Mouse (Mus musculus) gonadal fat pad, adult 2 months (tissue): ENCODE measurements at regions not wholly inside any gene's neighbourhood (a gene's known extent, or its start where the extent isn't known, plus 50 kb on each side); places are given as distances from the start of the nearest gene placed in this dataset.

ENCODE experiments used
- DNase-seq: peaks from one replicate; pipeline ENCODE4 v3.0.0-alpha.2; 2012; ENCODE audit warnings: low read depth

DNA sequence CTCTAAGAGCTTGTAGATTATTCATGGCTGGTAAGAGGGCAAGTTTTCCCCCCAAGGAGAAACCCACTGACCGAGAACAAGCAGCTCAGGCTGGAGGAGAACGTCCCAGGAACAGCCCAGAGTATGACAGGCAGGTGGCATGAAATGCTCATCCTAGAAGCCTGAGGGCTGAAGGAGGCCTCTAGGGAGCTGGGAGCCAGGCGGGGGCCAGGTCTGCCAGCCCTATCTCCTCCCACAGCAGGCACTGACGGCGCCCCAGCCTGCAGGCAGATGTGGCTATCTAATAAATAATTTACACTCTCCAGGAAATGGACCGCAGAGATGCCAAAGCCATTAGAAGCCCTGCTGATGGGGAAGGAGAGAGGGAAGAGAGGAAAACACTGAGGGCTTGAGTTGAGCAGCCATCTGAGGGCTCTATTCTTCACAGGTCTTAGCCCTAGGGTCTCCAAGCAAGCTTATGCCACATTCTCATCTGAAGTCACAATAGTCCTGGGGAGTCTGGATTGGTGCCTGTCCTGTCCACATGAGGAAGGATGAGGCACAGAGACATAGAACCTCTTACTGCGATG, 176.1 kb downstream of the Mycn start:
- DNase-seq = no peak

DNA sequence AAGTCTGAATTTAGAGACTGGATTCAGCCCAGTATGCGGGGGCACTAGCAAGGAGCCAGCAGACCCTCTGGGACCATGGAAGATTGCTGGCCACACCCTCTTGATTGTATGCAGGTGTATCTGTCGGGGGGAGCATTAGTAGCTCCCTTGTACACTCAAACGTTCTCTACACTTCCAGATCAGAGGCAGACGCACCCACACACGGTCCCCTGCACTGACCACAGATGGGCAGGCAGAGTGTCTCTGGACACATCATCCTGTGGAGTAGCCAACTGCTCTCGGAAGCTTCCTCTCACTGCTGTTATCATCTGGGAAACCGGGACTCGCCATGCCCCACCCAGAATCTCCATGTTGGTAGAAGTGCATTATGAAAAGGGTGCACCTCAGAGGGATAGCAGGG, 176.7 kb downstream of the Mycn start:
- no peak for DNase-seq

DNA sequence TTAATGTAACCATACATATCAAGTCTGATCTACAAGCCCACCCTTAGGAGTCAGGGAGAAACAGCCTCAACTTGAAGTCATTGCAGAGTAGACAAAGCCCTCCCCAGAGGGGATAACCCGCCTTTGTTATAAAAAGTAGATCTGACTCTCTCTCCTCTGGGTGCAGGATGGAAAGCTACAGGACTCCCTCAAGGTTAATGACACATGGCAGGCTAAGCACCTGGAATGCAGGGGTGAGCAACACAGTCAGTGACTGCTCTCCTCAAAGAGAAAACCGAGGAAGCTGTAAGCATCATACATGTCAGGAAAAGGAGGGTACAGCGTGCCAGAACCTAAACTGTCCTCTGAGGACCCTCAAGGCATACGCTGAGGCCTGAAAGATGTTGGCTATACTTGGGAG, 177.1 kb downstream of the Mycn start:
- no peak for DNase-seq

DNA sequence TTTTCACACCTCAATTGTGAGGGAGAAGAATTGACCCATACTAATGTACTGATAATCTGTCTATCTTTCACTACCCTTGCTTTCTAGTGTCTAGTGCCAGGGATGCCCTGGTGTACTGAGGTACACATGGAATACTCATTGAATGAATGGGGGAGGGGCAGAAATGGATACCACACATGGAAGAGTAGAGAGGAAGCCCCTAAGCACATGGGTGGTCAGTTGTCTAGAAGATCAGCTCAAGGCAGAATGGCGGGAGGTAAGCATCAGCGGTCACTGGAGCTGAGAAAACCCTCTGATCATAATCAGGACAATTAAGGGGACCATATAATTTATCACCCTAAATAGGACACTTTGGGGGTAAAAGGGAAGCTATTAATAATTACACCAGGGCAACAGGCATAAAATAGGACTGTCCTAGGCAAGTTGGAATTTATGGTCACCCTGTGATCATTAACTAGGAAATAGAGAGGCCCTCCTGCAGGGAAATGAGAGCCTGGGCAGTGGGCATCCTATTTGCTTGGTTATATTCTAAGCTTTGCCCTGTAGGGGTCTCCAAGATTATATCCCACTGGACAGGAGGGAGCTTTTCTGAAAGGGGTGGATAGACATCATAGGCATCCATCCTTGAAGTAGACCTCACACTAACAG, 185.3 kb downstream of the Mycn start:
- DNase-seq = no peak

DNA sequence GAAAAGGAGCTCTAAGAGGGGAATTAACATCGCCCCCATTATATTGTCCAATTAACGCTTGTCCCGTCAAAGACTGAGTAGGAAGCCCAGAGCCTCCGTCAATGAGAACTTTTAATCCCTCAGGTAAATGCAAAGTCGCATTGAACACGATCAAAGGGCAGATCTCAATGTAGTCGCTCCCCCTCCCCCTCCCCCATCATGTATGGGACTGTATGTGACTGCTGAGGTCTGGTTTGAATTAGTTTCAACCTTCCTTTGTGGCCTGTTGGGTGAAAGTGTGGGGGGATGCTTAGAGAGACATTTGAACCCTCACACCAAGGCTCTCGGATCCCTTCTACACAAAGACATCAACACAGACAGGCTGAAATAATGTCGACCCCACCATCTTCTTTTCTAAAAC, 187.9 kb downstream of the Mycn start:
- no peak for DNase-seq

DNA sequence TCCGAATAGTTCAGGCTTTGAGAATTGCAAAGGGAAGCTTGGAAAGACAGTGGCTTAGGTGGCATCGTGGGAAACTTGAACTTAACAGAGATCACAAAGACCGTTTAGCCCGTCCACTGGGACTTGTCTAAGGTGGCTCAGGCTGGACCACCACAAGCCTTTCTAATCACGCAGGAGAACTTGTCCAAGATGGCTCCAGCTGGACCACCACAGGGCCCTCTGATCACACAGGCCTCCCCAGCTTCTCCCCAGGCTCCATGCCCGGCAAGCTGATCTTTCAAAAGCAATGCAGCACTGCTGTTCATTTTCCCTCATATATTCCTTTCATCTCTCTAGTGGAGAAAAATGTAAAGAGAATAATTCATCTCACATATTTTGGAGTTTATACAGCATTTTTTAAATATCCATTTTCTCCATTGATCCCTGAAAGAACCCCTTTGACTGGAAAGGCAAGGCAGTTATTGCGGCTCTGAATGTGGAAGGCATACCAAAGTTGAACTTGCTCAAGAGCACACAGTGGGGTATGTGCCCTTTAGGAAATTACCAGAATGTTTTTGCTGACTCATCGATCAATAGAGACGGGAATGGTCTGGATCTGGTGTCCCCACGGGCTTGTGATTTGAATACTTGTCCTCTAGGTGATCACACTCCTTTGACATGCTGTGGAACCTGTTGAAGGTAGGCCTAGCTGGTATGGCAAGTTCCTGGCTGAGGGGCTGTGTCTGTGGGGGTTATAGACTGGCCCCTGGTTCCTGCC, 189.9 kb downstream of the Mycn start:
- DNase-seq = no peak

DNA sequence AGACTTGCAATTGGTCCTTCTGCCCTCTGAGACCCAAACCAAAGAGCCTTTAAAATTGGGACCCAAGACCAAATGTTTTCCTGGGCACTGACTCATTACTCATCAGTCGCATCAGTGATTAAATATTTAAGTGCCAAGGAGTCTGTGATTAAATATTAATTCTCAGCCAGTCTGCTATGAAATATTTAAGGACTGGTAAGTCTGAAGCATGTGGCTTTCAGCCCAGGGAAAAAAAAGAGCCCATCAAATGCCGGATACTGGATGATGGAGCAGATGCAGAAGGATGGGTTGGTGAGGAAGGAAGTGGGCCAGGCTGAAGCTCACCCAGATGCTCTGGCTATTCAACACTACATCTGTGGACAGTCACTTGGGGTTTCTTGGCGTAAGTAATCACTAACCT, 192.0 kb downstream of the Mycn start:
- DNase-seq = no peak

DNA sequence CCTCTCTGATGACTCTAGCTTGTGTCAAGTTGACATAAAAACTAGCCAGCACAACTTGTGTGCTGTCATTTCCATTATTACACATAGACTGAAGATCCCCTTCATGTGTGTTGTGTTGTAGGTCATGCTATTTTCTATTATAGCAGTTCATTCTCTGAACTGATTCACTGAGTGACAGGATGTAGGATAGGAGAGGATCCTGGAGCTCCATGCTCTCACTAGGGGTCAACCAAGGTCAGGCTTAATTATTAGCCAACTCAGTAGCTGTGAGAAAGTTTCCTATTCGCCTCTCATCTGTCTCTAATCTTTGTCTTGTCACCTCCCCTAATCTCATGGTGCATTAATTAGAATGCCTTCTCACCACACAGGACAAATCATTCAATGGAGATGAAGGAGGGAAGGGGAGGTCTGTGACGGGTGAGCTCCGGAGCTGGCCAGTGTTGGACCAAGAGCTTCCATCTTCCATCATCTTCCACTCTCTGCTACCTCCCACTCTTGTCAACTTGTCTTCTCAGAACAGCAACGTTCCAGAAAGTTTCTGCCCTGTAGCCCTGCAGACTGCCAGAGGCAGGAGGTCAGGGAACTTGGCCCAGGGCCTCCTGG, 194.8 kb downstream of the Mycn start:
- DNase-seq = no peak

DNA sequence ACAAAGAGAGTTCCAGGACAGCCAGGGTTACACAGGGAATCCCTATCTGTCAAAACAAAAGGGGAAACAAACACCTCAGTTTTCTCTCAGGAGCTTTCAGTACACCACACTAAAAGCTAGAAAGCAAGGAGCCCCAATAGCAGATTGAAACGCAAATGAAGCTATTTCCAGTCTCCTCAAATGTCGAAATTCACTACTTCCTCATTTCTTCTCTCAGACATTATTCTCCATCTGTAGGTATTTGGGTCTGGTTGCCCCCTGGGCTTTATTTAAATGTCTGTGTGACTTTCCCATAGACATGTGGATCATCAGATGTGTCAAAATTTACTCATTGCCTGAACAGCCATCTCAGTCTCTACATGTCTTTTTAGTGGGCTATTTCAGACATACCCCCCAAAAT, 197.2 kb downstream of the Mycn start:
- DNase-seq = no peak

DNA sequence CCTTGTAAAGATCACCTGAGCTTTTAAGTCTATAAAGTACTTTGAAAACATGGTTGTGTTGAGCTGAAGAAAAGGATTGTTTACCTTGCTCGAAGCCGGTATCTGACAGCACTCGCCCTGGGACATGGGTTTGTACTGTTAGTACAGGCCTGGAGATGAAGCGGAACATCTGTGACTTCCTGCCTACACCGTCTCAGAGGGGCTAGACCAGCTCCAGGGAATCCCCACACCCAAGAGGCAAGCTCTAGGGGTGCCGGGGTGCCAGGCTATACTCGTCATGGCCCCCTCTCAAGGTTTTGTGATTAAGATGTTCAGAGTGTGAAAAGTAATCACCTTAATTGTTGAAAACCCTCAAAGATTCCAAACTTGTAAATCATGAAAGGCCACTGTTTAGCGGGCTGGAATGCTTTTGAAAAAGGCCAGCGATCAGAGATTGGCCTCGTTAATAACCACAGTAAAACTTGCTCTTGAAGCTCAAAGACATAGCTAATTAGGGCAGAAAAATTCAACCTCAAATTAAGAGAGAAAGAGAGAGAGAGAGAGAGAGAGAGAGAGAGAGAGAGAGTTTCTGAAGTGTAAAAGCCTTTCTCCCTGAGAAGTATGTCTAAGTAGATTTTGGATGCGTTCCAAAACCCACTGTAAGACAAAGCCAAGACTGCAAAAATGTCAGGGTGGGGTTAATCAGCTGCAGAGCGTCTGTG, 202.9 kb downstream of the Mycn start:
- DNase-seq = no peak

DNA sequence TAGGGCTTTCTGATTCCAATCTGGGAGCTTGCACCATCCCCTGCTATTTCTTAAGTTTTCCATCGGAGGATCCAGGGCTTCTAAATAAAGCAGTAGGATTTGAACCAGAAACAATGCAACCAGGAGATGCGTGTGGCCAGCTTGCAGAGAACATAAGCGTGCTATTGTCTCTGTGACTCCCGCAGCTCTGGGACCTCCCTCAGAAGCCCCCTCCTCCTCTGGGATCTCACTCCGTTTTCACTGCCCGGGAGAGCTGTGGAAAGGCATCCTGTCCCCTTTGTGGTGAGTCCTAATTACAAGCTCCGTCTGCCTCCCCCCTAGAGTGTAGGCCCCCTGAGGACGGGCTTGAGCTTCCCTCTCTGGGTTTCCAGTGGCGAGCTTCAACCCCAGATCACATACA, 215.9 kb downstream of the Mycn start:
- DNase-seq = no peak

DNA sequence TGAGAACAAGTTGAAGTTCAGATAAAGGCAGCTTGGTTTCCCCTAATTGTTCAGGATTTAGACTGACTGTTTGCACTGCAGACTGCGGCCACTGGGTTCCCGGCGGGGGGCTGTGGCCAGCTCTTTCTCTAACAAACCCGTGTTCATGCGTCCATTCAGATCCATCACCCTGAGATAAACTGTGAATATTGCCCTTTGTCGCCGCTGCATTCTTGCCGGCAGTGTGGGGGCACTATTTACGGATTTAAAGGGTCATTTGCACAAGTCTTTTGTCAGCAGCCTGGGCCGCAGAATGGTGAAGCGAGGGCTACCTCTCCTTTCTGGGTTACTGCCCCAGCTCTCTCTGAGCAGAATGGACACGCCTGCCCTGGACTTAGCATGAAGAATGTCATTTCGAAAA, 216.6 kb downstream of the Mycn start:
- DNase-seq = no peak

DNA sequence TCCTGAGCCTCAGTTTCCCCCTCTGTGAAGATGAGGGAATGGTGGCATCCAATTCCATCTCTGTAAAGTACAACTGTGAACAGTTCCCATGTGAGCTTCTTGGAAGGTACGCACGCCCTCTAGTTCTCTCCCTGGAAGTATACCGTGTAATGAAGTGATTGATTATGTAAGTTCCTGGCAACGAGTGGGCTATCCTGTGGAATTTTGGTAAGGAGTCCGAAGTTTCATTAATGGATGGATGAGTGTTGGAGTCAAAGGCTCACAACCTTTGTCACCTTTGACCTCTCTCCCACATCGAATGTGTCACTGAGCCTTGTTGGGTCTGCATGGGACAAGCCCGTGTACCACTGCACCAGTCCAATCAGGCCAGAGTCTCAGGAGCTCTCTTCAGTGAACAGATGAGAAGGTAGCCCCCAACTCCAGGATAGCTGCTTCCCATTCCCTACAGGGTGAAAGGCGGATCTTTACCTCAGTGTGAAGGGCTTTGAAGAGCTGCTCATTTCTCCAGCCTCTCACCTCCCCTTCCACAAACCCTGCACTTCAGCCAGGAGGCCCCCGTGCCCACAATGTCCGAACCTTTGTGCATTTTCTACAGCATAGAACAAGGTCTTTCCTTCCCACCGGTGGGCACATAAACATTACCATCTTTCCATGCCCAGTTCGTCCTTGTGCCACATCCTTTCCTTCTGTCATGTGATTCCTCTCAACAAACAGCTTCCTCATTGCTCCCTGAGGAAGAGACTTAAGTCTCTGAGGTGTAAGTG, 217.8 kb downstream of the Mycn start:
- no peak for DNase-seq

DNA sequence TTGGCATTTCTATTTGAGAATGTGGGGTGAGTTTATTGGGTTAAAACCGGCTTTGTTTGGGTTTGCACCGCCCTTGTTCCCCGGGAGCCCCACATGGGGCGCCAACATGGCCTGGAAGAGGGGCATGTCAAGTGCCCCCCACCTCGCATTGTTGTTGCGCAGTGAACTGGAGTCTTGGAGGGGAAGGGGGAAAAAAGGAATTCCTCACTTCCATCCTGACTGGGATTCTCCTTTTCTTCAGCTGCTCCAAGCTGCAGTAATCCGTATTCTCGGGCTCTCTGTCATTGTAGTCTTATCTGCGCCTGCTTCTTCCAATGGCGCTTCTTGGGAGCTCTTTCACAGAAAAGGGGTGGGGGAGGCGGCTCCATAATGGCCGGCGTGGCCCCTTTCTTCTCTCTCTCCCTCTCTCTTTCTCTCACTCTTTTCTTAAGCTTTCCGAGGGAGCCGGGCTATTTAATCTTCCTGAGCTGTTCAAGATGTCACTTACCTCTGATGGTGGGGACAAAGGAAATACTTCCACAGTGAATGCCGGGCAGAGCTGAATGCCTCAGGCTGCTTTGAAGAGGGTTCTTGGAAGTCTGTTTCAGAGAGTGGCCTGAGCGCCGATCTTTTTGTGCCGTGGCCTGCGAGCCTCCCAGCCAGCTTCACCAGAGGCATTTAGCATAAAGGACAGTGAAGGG, 218.6 kb downstream of the Mycn start:
- DNase-seq = no peak

DNA sequence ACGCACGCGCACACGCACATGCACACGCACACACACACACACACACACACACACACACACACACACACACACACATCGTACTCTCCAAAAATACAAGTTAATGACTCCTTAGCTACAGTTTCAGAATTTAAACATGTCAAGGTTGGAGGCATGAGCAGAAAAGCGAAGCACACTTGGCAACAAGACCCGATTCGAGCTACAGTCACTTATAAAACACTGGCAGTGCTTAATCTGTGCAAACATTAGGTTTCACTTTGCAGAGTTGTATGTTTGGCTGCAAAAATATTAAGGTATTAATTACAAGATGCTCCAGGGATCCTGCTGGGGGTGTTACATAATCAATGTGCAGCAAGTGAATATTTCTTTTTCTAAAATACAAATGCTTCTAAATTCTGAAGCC, 225.0 kb downstream of the Mycn start:
- DNase-seq = no peak

DNA sequence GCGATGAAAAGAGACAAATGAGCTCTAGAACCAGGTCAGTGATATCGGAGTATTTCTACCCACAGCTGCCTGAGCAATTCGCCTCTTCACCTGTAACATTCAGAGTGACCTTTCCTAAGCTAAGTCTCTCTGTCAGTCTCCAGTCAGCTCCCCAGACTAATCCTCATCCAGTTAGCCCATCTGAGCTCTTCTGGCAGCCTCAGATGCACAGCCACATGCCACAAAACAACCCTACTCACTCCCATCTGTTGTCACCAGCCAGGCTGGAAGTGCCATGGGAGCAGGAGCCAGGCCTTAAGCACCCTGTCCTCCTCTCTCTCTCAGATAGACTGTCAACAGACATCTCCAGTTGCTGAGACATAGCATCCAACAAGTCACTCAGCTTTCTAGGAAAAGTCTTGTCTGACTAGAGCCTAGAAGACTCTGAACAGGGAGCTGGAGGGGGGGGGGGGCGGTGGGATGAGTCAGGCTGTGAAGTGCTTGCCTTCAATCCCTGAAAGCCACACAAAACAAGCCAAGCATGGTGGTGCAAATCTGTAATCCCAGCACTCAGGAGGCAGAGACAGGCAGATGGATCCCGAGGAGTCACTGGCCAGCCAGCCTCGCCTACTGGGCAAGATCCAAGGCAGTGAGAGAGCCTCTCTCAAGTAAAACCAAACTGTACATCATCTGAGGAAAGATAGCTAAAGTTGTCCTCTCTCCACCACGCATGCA, 225.6 kb downstream of the Mycn start:
- DNase-seq = no peak

DNA sequence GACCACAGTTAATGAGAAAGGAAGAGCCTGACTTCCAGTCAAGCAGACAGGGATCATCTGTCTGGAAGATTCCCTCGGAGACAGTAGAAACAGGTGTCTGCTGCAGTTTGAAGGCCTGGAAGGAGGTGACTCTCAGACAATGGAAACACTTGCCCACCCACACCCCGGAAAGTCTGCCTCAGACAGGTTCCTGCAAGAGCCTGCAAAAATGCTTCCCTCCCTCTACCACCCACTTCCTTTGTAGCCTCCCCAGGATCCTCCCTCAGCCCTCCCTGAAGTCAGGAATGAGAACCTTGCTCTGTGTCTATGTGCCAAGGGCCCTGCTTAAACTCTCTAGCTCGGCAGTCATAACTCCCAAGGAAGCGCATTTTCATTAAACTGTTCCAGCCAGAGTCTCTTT, 226.2 kb downstream of the Mycn start:
- DNase-seq = peak; percentile 14

DNA sequence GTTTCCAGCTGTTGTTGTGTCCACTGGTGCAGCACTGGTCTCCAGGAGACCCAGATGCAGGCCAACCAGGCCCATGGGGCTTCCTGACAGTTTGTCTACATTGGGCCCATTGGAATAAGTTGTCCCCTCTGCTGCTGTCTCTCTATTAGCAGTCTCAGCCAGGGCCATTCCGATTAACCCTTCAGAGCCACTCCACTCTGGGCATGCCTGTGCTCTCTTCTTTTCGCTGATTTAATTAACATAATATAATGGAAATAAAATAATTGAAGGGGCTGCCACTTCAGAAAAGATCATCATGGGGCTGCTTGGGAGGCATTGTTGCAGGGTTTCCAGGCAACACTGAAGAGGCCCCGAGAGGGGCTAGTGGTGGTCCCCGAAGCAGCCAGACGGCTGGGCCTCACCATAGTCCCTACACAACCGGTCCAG, 231.5 kb downstream of the Mycn start:
- no peak for DNase-seq

DNA sequence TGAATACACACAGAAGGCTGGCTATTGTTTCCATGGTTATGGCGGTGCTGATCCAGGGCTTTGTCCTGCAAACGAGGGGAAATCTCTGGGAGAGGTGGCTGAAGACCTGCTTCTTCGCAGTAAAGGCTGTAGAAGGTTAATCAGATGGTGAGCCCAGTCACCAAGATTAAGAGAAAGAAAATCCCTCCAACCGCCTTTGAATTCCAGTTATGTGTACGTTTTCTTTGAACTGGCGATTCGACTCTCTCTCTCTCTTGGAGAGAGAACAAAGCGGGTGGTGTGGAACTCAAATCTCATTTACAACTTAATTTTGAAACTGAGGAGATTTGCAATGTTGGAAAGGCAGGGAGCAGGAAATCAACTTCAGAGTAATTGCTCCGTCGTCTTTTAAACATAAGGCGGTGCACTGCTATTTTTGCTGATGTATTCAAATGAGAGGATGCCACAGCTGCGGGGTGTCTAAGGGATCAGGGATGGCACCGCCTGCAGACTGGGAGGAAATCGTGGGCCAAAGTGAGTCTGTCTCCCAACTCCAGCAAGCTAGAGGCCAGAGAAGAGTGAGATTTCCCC, 232.7 kb downstream of the Mycn start:
- no peak for DNase-seq

DNA sequence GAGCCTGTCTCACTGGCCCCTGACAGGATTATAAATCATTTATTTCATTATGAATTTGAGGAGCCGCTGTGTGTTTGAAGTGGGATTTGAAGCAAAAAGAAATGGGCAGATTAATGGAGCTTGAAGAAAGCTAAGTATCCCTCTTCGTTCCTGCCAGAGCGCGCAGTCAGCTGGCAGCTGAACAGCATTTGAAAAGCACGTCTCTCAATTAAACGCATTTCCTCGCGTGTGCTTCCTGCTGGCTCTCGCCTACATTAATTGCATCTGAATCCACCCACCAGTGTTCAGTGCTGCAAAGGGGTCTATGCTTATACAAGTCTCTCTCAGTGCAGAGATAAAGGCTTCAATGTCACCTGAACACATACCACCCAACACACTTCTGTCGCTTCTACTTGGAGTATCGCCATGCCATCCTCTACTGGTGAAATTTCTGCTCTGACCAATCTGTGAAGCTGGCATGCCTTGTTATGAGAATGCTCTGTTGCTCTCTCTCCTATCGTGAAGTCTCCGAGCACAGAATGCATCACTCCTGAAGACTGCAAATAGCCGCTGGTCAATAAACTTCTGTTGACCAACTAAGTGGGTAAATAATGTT, 235.3 kb downstream of the Mycn start:
- DNase-seq = no peak
